Mouse (Mus musculus) hindbrain, embryonic 16.5 days (tissue): ENCODE results near the gene Gys1. TPM values are rescaled to one million over a fixed set of nuclear protein-coding genes. Genes with fewer than 3 reads are reported as not detected.
A peak's percentile ranks its signal among the peaks of the same experiment; 100 is the strongest.

Source experiments
- ATAC-seq: fragments of 200-750 bp; cut with Nextera tagmentation; 2 replicates; pipeline ENCODE4 v1.8.0; 2017; ENCODE audit warnings: moderate TSS enrichment, moderate library complexity
- H3K27ac ChIP-seq: fragments of 300-500 bp; sonication (generic); 2 replicates; pipeline ENCODE4 v1.5.1; 2014; ENCODE audit warnings: low read depth, mild to moderate bottlenecking, control low read depth, low read length, moderate library complexity
- H3K27me3 ChIP-seq: fragments of 300-500 bp; sonication (generic); replicated peaks from 2 replicates; pipeline ENCODE4 v1.6.1; 2014; ENCODE audit warnings: low read length; ENCODE audit not compliant: control insufficient read depth, insufficient read depth
- H3K36me3 ChIP-seq: fragments of 300-500 bp; sonication (generic); 2 replicates; pipeline ENCODE4 v1.6.1; 2014; ENCODE audit warnings: mild to moderate bottlenecking, low read length, moderate library complexity, mixed read lengths; ENCODE audit not compliant: control insufficient read depth, insufficient read depth
- H3K4me1 ChIP-seq: fragments of 300-500 bp; sonication (generic); 2 replicates; pipeline ENCODE4 v1.6.1; 2014; ENCODE audit warnings: low read depth, low read length; ENCODE audit not compliant: control insufficient read depth, insufficient read depth
- H3K4me2 ChIP-seq: fragments of 300-500 bp; sonication (generic); 2 replicates; pipeline ENCODE4 v1.6.1; 2014; ENCODE audit warnings: mild to moderate bottlenecking, low read length, control low read depth, moderate library complexity
- H3K4me3 ChIP-seq: fragments of 300-500 bp; sonication (generic); 2 replicates; pipeline ENCODE4 v1.5.1; 2014; ENCODE audit warnings: mild to moderate bottlenecking, low read length, control low read depth, moderate library complexity
- H3K9ac ChIP-seq: fragments of 300-500 bp; sonication (generic); 2 replicates; pipeline ENCODE4 v1.6.1; 2014; ENCODE audit warnings: low read depth, mild to moderate bottlenecking, control low read depth, low read length, moderate library complexity
- H3K9me3 ChIP-seq: fragments of 300-500 bp; sonication (generic); 2 replicates; pipeline ENCODE4 v1.6.1; 2014; ENCODE audit warnings: mild to moderate bottlenecking, low read length, moderate library complexity; ENCODE audit not compliant: control insufficient read depth
- WGBS: fragments of 180-500 bp; shearing (Covaris S2); extraction: QIAGEN DNeasy Blood & Tissue Kit; methylation state at CpG from one replicate; pipeline ENCODE4 v1.1.7; 2014; 5-methylcytosine and 5-hydroxymethylcytosine counted together
- polyA plus RNA-seq: library from polyadenylated mRNA; unstranded; fragments of >200 nt; fragmentation: Nextera tagmentation; extraction: Ambion mirVana; gene quantifications from 2 replicates; pipeline ENCODE4 v1.2.1, GENCODE M21; 2015

Gene Gys1
- polyA plus RNA-seq, 1 experiment from 2014 or later, result 25.5 TPM

- WGBS, result 2% methylated on average over 16 of the region's 16 CpGs
- H3K4me3 ChIP-seq, result peak overlapping the region; percentile 82
- no peaks in the 10 kb centered on the region for H3K27me3 ChIP-seq
Observed at GRCm38 (mm10) chr7:45435038-45435437, 394 bp downstream of the Gys1 start.

GRCm38 (mm10) chr7:45436444-45436843 is 1.8 kb downstream of the Gys1 start:
- Histone ChIP-seq H3K36me3 (peaks cover 9% of the 10 kb centered on the region), H3K27ac (no peak overlapping the region), H3K4me2 (no peak overlapping the region; the same call in 1 of the 2 replicates), H3K9ac (no peak overlapping the region), H3K4me3 (no peak overlapping the region), H3K9me3 (no peaks in the 10 kb centered on the region), H3K4me1 (peaks cover 39% of the 10 kb centered on the region), H3K27me3 (no peaks in the 10 kb centered on the region)
- ATAC-seq, result no peak
- 93% methylated on average over 5 of the region's 5 CpGs for WGBS

More at GRCm38 (mm10) chr7:45435038-45435437, 394 bp downstream of the Gys1 start:
- Histone ChIP-seq H3K4me1 (peaks cover 39% of the 10 kb centered on the region), H3K27ac (peak overlapping the region; percentile 76), H3K4me2 (peak overlapping the region; percentile 58), H3K36me3 (peaks cover 5% of the 10 kb centered on the region; the same call in 1 of the 2 replicates), H3K9ac (peak overlapping the region; percentile 76), H3K9me3 (no peaks in the 10 kb centered on the region)
- no peak; the same call in 1 of the 2 replicates for ATAC-seq

DNA sequence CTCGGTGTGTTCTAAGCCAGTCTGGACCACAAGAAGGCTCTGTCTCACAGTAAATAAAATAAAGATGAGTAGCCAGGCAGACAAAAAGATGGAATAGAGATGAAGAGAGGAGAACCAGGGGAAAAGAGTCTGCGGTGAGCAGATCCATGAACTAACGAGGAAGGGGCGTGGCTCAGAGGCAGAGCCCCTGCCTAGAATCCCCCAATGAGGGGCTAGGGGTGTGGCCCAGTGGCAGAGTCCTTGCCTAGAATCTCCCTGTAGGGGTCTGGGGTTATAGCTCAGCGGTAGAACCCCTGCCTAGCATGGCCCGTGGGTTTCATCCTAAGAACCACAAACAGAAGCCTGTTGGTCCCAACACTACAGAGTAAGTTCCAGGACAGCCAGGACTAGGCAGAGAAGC is 2.4 kb downstream of the Gys1 start:
- Histone ChIP-seq H3K9ac (no peak overlapping the region), H3K4me2 (no peak overlapping the region), H3K4me1 (peaks cover 39% of the 10 kb centered on the region), H3K9me3 (no peaks in the 10 kb centered on the region), H3K36me3 (peaks cover 12% of the 10 kb centered on the region), H3K27me3 (no peaks in the 10 kb centered on the region), H3K4me3 (no peak overlapping the region), H3K27ac (no peak overlapping the region)
- no peak for ATAC-seq
- WGBS, result 26% methylated on average over 6 of the region's 6 CpGs

DNA sequence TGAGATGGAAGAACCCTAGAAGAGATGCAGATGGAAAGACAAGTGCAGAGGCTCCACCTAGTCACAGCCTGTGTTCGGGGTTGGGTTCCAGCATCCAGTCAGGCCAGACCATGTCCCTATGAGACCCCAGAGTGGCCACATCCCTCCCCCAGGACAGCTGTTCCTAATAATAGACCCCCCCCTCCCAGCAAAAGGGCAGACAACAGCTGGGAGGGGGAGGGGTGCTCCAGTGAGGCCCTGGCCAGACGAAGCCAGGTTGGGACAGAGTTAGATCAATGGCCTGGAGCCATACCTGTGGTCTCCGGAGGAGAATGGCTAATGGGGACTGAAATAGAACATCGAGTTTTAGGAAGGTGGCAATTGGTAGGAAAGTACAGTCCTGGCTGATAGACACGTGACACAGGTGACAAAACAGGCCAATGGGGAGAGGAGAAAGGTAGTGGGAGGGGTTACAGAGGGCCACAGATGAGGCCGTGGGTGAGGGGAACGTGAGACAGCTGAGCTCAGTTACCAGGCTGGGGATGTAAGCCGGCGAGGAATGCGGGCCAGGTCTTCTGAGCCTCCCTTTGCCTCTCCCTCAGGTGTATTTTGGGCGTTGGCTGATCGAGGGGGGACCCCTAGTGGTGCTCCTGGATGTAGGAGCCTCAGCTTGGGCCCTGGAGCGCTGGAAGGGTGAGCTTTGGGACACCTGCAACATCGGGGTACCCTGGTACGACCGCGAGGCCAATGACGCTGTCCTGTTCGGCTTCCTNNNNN is 3.1 kb downstream of the Gys1 start, which contains the start of gene Ruvbl2:
Gene Ruvbl2, minus strand, starts transcription at position 576 of the 756 bp plus-strand sequence.
- H3K36me3 ChIP-seq, result peaks cover 15% of the 10 kb centered on the region
- H3K4me1 ChIP-seq, result peaks cover 37% of the 10 kb centered on the region
- no peaks in the 10 kb centered on the region for H3K9me3 ChIP-seq
- 24% methylated on average over 19 of the region's 19 CpGs for WGBS
- H3K9ac ChIP-seq, result peak within 1 kb of the TSS; percentile 36; the same call in 1 of the 2 replicates
- no peak within 1 kb of the TSS for H3K27ac ChIP-seq
- peak within 1 kb of the TSS; percentile 18; the same call in 1 of the 2 replicates for H3K4me2 ChIP-seq
- no peak for ATAC-seq
- H3K27me3 ChIP-seq, result no peaks in the 10 kb centered on the region
- H3K4me3 ChIP-seq, result peak within 1 kb of the TSS; percentile 13; the same call in 1 of the 2 replicates

- Histone ChIP-seq H3K4me3 (no peak overlapping the region), H3K4me2 (no peak overlapping the region), H3K27me3 (no peaks in the 10 kb centered on the region), H3K9me3 (no peaks in the 10 kb centered on the region), H3K9ac (no peak overlapping the region), H3K27ac (no peak overlapping the region), H3K4me1 (no peaks in the 10 kb centered on the region), H3K36me3 (peaks cover 27% of the 10 kb centered on the region)
- WGBS, result 91% methylated on average over 22 of the region's 22 CpGs
- ATAC-seq, result no peak
Observed at GRCm38 (mm10) chr7:45443526-45444420, 9.1 kb downstream of the Gys1 start.

DNA sequence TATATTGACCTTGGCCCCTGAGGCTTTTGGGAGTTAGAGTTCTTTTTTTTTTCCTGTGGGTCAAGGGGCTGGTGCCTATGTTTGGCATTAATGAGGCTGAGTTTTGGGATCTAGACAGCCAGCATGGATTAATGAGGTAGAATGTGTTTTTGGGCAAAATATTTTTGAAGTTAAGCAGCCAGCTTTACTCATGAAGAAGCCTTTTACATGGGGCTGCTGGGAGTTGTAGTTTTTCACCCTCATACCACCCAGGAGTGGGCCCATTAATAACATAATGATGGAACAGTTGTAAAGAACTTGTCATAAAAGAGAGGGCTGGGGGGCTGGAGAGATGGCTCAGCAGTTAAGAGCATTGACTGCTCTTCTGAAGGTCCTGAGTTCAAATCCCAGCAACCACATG is 11.9 kb downstream of the Gys1 start:
- Histone ChIP-seq H3K27ac (no peak overlapping the region), H3K4me3 (no peak overlapping the region), H3K27me3 (no peaks in the 10 kb centered on the region), H3K4me2 (no peak overlapping the region), H3K4me1 (no peaks in the 10 kb centered on the region), H3K9me3 (no peaks in the 10 kb centered on the region), H3K36me3 (peaks cover 16% of the 10 kb centered on the region), H3K9ac (no peak overlapping the region)
- no peak for ATAC-seq

- H3K9me3 ChIP-seq, result no peaks in the 10 kb centered on the region
- no peak overlapping the region for H3K27ac ChIP-seq
- H3K4me1 ChIP-seq, result no peaks in the 10 kb centered on the region
- H3K27me3 ChIP-seq, result no peaks in the 10 kb centered on the region
- H3K4me2 ChIP-seq, result no peak overlapping the region
- no peak overlapping the region for H3K4me3 ChIP-seq
- WGBS, result 46% methylated on average over 11 of the region's 11 CpGs
- H3K9ac ChIP-seq, result no peak overlapping the region
- no peak for ATAC-seq
- peaks cover 17% of the 10 kb centered on the region for H3K36me3 ChIP-seq
Observed at GRCm38 (mm10) chr7:45447325-45447990, 12.8 kb downstream of the Gys1 start.

DNA sequence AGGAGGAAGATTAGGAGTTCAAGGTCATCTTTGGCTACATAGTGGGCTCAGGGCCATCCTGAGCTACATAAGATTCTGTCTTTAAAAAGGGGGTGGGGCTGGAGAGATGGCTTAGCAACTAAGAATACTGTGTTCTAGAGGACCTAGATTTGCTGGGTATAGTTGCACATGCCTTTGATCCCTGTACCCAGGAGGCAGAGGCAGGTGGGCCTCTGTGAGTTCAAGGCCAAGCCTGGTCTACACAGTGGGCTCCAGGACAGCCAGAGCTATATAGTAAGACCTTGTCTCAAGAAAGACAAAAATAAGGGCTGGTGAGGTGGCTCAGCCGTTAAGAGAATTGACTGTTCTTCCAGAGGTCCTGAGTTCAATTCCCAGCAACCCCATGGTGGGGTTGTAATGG is 15.3 kb downstream of the Gys1 start:
- Histone ChIP-seq H3K27me3 (no peaks in the 10 kb centered on the region), H3K9me3 (no peaks in the 10 kb centered on the region), H3K9ac (no peak overlapping the region), H3K36me3 (peaks cover 14% of the 10 kb centered on the region), H3K27ac (no peak overlapping the region), H3K4me3 (no peak overlapping the region), H3K4me2 (no peak overlapping the region), H3K4me1 (no peaks in the 10 kb centered on the region)
- no peak for ATAC-seq
- 100% methylated on average over 1 of the region's 1 CpGs for WGBS
